Mouse (Mus musculus): ENCODE measurements around the gene Kcnh4.
A peak's percentile ranks its signal among the peaks of the same experiment; 100 is the strongest.

The Kcnh4 gene

DNA sequence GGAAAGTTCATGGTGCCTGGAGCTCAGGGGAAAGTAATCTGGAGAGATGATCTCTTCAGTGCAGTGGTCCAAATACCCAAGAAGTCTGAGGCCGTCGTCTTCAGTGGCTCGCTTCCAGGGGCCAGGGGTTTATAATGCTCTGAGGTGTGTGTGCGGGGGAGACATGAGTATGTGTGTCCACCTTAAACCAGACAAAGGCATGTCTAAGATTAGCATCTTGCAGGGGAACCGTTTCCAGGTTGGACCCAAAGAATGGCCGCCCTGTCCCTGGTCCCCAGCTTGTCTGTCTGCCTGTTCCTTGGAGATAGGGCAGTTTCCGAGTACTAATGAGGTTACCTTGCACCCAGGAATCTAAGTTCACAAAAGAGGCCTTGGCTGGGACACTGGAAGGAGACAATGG, 3.1 kb upstream of the Kcnh4 start, which contains the start of gene Hcrt:
TSS of gene Hcrt (minus strand) at position 101 of the 400 bp plus-strand sequence.
- no peak for DNase-seq

DNA sequence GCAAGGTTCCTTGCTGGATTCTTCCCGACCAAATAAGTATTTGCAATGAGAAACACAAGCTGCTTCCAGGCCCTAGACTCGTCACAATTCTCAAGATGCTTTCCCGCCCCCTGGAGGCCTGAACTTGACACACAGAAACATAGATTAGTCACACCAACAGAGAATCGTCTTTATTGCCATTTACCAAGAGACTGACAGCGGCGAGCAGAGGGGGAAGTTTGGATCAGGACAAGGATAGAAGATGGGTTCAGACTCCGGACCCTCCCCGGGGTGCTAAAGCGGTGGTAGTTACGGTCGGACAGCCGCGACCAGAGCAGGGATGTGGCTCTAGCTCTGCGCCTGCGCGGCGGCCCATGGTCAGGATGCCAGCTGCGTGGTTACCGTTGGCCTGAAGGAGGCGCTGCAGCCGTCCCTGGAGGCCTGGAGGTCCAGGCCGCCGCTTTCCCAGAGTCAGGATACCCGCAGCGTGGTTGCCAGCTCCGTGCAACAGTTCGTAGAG, 1.9 kb upstream of the Kcnh4 start:
- DNase-seq, result peak; percentile 91 to 93

DNA sequence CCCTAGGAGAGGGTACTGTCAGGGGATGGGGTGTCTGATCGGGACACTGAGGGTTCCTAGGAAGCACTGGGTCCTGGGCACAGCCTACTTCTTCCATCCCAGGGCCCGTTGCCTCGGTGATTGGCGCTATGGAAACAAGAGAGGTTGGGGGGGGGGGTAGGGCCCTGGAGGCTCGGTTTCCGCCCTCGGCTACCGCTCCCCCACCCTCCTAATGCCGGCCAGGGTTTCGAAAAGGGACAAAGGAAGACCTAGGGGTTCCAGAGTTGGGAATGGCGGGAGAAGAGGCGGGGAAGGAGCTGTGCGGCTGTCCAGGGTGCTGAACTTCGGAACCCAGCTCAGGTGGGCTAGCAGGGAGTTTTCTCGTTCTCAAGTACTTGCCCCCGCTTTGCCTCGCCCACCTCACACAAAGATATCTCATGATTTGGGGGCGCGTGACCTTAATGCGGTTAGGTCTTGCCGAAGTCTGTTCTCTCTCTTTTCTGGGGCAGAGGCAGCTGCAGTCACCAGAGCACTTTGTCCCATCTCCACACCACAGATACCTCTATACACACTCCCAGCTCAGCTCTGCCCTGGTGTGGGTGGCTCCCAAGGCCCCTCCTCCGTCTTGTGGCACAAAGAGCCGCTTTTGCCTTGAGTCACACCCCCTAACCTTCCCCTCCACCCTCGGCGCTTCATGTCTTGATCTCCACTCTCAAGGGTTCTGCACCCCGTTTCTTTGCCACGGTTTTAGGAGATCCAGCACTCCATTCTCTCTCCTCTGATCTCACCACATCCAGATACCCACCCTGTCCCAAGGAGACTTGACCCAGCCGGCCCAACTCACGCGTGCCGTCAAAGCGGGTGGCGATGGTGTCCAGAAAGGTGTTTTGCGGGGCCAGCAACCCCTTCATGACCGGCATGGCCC, 783 bp downstream of the Kcnh4 start:
- peak; percentile 84 to 86 for DNase-seq

DNA sequence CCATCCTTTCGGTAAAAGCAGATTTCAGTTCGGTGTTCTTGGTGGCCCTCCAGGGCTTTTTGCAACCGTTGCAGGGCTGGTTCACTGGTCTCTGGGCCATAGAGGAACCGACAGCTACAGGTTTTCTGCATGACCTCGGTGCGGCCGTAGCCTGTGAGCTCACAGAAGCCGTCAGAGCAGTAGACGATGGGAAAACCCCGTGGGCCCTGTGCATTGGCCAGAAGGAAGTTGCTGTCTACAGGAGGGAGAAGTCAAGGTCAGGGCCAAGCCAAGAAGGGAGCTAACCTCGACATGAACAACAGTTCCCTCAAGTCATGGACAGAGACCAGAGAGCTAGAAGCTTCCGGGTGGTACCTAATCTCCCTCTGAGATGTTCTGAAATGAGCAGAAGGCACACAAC, 2.2 kb downstream of the Kcnh4 start:
- no peak for DNase-seq

DNA sequence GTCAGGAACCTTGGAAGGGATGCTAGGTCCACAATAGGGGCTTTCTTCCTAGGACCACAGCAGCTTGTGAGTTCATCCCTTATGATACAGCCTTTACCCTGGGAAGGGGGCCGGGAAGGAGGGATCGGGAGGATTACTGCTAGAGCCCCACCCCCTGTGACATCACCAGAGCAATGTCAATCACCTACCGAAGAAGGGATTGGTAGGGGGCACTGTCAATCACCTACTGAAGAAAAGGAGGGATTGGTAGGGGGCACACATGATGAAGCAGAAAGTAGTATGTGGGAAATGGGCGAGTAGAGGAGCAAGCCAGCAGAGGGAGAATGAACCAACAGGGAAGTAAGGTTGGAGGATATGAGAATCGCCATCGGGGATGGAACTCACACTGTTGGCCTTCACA, 3.3 kb downstream of the Kcnh4 start:
- no peak for DNase-seq

DNA sequence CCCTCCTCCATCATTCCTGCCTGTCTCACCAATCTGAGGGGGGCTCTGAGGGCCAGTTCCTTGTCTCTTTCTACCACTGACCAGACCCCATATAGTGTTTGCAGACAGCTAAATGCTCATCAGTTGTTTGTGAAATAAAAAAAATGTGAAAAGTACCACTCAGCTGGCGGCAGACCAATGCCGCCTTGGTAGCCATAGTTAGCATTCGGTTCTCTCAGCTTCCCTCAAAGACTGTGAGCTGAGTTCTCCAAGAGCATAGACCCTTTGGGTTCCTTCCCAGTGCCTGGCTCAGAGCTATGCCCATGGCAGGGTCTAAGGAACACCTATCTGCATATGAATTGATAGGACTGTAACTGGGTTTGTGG, 5.1 kb downstream of the Kcnh4 start:
- no peak for DNase-seq

DNA sequence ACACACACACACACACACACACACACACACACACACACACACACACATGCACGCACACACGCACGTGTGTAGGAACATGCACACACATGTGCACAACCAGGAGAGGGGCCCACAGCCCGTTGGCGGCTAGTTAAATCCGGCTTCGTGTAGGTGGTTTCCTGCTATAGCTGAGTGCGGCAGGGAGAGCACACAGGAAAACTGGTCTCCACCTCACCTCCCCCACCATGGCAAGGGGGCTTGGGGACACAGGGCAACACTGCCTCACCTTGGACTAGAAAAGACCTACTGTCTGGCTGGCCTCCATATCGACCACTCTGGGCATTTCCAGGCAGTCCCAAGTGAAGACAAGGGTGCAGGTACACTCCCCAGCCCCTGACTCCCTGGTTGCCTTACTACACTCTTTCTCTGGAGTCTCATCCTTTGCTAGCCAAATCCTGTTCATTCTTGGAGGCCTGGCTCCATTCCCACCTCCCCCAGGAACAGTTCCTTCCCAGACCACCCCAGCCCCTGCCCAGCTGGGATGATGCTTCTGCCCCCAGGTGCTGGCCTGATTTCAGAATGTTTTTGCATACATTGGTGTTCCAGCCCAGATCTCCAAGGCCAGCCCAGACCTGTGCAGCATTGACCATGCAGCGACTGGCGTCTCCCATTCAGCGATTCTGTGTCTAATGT, 5.6 kb downstream of the Kcnh4 start:
- no peak for DNase-seq

DNA sequence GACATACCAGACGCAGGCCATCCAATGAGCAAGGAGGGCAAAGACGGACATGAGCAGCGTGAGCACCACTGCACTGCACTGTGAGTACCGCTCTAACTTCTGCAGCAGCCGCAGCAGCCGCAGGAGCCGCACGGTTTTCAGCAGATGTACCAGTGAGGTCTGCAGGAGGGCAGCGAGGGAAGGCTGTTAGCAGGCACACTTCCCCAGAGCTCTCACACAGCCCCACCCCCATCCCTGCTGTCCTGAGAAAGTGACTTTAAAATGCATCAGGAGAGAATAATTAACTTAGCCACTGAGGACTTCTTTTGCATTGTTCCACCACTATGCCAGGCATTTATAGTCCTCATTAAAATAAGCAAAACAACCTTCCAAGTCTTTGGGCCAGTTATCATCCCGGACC, 7.4 kb downstream of the Kcnh4 start:
- DNase-seq, result peak; percentile 46 to 66

DNA sequence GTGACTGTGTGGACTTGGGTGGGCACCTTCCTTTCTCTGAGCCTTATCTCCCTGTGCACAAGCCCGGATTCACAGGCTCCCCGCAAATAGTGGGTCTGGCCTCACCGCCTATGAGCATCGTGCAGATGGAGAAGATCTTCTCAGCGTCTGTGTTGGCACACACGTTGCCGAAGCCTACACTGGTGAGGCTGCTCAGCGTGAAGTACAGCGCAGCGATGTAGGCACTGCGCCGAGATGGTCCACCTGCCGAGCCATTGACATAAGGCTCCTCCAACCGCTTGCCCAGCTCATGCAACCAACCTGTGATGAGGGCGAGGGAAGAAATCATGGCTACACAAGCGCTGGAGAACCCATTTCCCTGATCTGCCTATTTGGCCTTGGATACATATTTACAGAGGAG, 9.6 kb downstream of the Kcnh4 start:
- DNase-seq, result no peak

DNA sequence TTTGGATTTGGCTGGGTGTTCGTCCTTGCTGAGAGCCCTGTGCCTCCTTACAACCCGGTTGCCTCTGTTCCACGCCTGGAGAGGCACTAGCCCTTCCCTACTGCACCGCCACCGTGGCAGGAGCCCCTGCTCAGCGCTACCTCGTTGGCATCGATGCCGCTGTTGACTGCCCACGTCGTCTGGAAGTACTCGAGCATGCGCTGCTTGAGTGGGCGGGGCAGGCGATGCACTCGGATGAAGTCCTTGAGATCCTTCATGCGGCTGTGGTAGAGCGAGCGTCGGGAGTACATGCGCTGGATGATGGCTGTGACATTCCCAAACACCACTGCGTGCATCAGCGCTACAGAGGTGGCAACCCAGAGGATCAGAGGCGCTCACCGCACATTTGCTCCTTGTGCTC, 10.3 kb downstream of the Kcnh4 start:
- DNase-seq, result peak in 1 of 2 experiments; percentile 38

DNA sequence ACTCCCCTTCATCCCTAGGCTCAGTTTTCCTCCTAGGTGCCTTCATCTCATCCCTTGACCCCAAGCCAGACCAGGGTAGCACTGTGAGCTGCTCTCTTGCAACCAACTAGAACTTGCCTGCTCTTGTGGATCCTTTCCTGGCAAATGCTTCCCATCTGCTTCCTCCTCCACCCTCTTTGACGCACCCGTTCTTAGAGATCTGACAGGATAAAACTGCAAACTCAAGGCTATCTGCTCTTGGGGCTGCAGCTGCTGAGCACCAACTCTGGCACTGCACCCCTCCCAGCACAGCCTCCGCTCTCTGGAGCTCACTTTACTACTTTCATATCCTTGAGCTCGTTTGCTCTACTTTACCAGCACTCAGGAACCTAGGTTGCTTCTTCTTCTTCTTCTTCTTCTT, 11.1 kb downstream of the Kcnh4 start:
- no peak for DNase-seq

DNA sequence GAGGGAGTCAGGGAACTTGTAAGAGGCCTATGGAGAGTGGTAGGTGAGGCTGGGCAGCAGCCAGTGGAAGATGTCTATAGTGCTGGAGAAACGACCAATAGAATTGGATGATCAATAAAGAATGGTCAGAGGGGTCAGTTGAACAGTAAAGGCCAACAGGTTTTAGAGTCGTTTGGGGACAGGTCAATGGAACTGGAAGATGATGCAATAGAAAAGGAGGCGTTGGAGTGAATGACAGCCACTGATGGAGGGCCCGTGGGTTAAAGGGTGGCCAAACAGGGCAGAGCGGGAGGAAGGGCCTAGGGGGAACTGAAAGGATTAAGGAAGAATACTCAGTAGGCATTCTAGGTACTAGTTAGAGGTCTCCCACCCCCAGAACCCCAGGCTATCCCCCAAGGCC, 12.6 kb downstream of the Kcnh4 start:
- no peak for DNase-seq

DNA sequence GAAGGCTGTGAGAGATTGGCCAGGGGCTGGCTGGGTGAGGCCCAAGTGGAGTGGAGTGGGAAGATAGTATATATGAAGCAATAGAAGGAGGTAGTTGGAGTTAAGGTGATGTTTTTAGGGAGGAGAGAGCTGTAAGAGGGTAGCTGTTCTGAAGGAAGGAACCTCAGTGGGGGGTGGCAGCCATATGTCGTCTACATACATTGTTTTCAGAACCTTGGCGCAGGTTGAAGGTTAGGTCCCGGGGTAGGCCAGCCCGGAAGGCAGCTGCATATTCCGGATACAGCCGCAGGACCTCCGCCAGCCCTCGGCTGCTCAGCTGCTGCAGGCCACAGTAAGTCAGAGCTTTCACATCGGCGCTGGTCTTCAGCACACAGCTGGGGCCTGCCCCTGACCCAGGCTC, 13.2 kb downstream of the Kcnh4 start:
- DNase-seq, result no peak

DNA sequence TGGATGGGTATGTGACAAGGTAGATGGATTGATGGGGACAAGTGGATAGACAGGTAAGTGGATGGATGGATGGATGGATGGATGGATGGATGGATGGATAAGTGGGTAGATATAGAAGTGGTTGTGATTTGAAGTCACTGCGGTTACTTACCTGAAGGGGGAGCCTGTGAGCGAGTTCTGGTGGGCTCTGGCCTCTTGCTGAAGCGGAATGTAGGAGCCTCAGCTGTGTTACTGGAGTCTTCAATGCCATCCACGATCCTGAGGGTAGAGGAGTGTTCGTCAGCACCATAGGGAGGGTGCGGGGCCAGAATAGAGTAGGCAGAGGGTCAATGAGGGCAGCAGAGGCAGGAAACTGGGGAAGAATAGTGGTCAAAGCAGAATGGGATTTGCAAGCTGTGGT, 14.7 kb downstream of the Kcnh4 start:
- peak; percentile 64 to 74 for DNase-seq

DNA sequence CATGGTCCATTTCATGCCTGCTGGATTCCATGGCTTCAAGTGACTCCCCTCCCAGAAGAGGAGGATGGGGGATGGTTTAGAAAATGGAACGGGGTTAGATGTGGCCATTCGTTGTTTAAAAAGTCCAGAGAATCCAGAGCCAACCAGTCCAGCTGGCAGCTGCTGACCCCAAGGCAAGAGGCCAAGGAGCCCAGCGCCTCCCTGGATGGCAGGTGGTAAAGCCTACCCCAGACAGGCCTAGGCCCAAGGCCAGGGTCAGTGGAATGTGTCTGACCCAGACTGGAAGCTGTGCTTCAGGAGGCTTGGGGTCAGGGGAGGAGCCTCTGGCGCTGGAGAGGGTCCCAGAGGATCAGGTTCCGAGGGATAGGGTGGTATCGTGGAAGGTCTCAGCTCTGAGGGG, 18.4 kb downstream of the Kcnh4 start:
- DNase-seq, result no peak

DNA sequence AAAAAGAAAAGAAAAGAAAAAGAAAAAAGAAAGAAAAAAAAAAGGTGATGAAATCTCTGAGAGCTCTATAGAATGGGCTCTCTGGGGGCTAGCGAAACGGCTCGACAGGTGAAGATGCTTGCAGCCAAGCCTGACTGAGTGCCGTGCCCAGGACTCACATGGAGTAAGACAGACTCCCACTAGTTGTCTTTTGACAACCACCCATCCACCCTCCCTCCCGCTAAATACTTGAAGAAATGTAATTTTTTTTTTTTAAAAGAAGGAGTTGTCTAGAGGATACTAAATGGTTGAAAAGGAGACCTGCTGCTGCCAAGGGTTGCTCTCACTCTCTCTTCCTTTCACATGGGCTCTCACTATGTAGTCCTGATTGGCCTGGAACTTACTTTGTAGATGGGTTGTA, 21.0 kb downstream of the Kcnh4 start:
- DNase-seq, result no peak

DNA sequence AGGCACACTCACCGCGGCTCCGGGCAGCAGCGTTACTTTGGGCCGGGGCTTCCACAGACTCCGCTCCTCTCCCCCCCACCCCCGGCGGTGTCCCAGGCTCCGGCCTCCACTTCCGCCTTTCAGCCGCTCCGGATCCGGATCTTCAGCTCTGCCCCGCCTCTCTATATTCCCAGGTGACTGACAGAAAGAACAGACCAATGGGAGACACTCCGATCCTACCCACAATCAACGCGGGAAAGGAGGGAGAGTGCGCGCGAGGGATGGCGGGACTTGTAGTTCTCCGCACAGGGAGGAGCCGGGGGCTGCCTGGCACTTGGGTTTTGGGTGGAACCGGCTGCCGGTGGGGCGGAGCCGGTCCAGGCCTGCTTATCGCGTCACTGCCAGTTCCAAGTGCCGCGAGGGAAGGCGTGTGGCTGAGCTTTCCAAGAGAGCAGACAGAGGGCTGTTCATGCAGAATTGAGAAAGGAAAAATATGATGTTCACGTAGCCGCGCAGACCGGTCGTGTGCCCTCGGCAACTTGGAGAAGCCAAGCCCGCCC, 21.6 kb downstream of the Kcnh4 start, which contains the start of gene Rab5c:
TSS of gene Rab5c (minus strand) at position 150 of the 539 bp plus-strand sequence.
- peak; percentile 98 to 99 for DNase-seq

DNA sequence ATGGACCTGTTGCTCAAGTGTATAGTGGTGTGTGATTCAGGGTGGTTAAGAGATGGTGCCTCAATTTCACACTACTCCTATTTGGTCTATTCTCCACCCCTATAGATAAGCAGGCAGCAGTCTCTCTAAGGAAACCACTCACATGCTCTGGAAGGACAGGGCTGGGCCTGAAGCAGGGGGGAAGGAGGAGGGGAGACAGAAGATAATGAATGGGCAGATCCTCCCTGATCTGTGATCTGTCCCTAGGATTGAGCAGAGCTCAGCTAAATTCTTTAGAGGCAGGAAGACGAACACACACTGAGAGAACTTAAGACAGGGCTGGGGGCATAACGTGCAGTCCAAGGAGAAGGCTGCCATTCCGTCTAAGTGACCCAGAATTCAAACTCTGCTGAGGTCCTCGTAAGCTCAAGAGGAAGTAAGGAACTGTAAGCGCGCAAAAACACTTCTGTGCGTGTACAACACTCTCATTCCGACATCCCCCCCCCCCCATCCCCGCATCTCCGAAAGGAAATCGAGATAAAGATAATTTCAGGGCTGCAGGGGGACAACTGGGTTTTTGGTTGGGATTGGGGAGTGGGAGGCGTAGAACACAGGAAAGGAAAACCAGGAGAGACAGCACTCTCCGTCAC, 22.5 kb downstream of the Kcnh4 start:
- peak in 1 of 2 experiments; percentile 25 for DNase-seq

DNA sequence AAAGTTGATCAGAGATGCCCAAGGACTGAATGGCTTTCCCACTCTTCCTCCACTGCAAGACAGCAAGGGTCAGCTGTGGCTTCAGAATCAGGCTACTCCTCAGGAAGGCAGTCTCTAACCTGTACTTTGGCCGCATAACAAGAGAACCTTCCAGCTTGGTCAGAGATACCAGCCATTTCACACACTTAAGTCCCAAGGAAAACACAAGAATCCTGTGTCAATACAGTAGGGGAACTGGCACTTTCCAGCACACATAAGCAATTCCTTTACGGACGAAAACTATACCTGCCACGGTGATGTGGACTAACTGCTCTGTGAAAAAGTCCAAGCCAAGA, 23.0 kb downstream of the Kcnh4 start:
- DNase-seq, result no peak

DNA sequence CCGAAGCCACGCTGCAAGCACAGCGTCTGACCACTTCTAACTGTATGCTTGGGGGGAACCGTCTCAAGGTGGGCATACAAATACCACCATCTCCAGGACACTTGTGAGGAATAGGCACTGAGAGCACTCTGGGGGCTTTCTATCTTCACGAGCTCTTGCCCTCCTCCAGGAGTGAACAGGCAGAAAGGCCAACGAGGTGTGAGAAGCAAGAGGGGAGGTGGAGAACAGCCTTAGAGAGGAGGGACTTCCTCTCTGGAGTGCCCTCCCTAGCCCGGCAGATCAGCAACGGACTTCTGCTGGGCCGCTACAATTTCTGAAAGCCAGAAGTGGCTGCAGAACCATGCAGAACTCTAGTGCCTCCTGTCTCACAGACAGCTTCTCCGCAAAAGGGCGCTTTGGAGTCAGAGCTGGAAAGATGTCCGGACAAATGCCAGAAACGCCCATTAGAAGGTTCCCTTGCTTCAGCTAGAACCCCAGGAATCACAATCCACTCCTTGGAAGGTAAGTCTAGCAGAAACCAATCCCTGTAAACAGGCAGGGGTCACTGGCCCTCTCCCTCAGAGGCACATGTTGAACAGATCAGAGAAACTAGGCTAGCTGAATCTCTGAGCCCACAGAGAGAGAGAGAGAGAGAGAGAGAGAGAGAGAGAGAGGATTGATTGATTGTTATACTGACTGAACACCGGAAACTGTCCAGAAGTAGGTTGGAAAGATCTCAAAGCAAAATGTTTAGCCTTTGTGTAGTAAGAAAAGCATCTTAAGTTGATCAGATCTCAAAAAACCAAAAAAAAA, 23.6 kb downstream of the Kcnh4 start:
- DNase-seq, result no peak

DNA sequence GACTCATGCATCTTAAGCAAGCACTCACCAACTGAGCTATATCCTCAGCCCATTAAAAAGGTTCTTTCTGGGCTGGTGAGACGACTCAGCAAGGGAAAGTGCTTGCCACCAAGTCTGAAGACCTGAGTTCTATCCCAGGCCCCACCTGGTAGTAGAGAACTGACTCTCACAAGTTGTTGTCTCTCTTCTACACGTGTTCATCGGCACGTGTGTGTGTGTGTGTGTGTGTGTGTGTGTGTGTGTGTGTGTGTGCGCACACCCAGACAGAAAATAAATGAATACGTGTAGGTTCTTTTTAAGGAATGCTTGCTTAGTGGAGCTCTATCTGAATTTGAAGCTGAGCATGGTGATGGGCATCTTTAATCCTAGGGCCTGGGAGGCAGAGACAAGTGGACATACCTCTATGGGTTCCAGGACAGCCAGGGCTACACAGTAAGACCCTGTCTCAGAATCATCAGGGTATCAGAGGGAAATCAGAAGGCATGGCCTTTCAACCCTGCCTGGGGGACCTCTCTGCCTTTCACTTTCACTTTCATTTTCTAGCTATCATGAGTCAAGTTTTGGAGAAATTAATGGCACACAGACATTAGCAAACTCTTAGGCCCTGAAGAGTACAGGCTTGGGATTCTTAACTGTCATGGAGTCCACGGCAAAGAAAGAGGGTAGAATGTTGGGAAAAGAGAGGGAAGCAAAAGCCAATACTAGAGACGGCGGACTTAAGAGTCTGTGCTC, 24.4 kb downstream of the Kcnh4 start:
- no peak for DNase-seq

Measured in kidney, postnatal 4 days (tissue).